Mouse (Mus musculus): ENCODE measurements around the gene Strc. TPM values are rescaled to one million over a fixed set of nuclear protein-coding genes. Genes with fewer than 3 reads are reported as not detected.

Strc gene
- total RNA-seq, 1 experiment from 2014 or later, result not detected

DNA sequence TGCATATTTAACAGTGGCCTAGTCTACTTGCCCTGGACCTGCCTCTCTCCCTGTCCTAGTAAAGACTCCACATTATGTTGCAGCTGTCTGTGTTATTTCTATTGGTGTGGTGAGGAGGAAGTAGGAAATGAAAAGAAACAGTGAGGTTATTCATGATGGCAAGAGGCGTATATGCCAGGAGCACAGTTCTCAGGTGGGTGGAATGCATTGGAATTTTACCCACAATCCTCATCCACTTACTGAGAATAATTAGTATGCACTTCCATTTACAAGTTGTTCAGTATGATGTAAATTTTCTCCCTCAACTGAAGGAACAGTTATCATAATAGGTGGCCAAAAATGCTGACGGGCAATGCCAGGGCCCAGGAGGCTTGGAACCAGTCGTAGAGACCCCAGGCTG is 23.3 kb downstream of the Strc start:
- no peak for ATAC-seq (replicated peaks in 1 of 2; ENCODE audit: insufficient read depth in 1 of 2, low FRiP score in 2 of 2, low TSS enrichment in 1 of 2, low read depth in 1 of 2, poor library complexity in 2 of 2, severe bottlenecking in 2 of 2)

DNA sequence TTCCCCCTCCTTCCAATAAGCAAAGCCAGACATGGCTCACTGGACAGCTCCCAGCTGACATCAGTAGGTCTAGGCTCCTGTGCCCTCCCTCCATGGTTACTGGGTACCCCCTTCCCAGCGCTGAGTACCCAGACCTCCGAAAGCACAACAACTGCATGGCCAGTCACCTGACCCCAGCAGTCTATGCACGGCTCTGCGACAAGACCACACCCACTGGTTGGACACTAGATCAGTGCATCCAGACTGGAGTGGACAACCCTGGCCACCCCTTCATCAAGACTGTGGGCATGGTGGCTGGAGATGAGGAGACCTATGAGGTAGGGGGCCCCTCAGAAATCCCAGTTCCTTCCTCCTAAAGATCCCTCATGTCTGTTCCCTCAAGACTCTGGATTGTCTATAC is 27.5 kb downstream of the Strc start:
- ATAC-seq (replicated peaks in 1 of 2; ENCODE audit: insufficient read depth in 1 of 2, low FRiP score in 2 of 2, low TSS enrichment in 1 of 2, low read depth in 1 of 2, poor library complexity in 2 of 2, severe bottlenecking in 2 of 2), result no peak

DNA sequence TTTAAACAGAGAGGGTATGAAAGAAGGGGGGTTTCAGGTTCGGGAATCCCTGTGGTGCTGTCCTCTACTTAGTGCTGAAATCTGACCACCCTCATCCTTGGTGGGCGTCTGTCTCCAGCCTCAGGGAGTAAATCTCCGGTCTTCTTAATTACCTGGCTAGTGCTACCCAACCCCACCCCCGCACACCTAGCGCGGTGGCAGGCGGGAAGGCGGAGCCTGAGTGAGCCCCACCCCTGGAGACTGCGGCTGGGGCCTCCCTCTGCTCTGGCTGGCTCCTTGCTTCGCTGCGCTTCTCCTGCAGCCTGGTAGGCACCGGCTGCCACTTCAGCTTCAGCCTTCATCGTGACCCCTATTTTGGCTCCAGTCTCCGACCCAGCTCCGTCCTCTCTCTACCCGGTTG is 28.6 kb downstream of the Strc start:
- ATAC-seq (replicated peaks in 1 of 2; ENCODE audit: insufficient read depth in 1 of 2, low FRiP score in 2 of 2, low TSS enrichment in 1 of 2, low read depth in 1 of 2, poor library complexity in 2 of 2, severe bottlenecking in 2 of 2), result no peak

DNA sequence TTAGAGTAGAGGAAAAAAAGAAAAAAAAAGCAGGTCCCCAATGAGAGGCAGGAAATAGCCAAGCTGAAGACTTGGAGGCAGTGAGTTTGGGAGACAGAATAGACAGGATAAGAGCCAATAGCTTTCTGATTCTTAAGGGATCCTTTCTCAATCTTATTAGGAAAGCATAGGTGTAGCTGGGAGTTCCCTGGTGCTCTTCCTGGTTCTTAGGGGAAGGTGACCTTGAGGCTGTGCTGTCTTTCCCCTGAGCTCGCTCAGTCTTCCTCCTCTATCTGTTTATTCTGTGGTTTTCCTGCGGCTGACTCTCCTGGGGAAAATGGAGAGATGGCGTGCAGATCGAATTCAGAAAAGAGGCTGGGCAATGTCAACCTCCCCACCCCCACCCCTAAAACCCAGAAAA is 29.0 kb downstream of the Strc start:
- ATAC-seq (replicated peaks in 1 of 2; ENCODE audit: insufficient read depth in 1 of 2, low FRiP score in 2 of 2, low TSS enrichment in 1 of 2, low read depth in 1 of 2, poor library complexity in 2 of 2, severe bottlenecking in 2 of 2), result no peak

DNA sequence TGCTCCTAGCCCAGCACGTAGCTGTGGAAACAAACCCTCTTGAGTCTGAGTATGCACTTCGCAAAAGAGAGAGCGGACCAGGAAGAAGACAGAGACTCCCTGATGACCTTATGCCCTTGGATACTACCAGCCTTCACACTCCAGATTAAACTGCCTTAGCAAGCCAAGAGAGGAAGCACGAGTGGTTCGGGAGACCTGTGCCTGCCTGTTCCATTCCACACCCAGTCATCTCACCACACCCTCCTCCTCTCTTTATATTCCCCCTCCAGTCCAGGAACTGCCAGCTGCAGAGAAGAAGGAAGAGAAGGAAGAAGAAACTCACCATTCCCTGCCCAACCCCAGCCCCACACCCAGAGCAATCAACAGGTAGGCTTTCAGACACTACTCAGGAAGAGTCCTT is 29.5 kb downstream of the Strc start, which contains the start of gene Ckmt1:
Gene Ckmt1 (plus strand): TSS at position 221 of the 400 bp plus-strand sequence.
- no peak for ATAC-seq (replicated peaks in 1 of 2; ENCODE audit: insufficient read depth in 1 of 2, low FRiP score in 2 of 2, low TSS enrichment in 1 of 2, low read depth in 1 of 2, poor library complexity in 2 of 2, severe bottlenecking in 2 of 2)

DNA sequence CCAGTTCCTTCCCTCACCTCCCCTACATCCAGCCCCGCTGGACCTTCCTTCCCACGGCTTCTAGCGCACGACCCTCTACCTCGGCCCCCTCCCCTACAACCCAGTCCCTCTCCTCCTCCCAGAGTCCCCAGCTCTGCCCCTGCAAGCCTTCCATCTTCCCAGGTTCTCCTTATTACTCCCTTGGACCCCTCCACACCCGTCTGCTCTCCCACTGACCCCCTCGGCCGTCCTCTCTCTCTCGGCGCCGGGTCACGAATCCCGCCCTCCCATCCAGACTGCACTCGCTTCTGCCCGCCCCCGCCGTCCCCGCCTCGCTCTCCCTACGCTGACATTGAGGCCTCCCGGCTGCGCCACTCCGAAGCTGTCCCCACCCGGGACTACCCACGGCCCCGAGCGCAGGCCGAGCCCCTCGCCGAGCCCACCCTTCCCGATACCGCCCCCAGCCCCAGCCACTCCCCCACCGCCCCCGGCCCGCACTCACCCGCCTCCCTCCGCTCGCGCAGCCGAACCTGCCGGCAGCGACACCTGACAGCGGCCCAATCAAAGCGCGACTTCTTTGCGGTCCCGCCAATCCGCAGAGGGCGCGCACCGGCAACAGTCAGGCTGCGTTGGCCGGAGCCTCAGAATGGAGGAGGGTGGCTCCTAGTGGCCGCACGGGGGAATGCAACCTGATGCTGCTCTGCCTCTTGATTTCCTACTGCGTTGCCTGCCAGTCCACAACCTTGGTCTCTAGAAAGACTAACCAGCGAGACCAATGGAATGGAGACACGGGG is 32.0 kb downstream of the Strc start, which contains the start of gene Ppip5k1:
Gene Ppip5k1 (minus strand): TSS at position 577 of the 773 bp plus-strand sequence.
- peak; percentile 97 to 99 for ATAC-seq (replicated peaks in 1 of 2; ENCODE audit: insufficient read depth in 1 of 2, low FRiP score in 2 of 2, low TSS enrichment in 1 of 2, low read depth in 1 of 2, poor library complexity in 2 of 2, severe bottlenecking in 2 of 2)

DNA sequence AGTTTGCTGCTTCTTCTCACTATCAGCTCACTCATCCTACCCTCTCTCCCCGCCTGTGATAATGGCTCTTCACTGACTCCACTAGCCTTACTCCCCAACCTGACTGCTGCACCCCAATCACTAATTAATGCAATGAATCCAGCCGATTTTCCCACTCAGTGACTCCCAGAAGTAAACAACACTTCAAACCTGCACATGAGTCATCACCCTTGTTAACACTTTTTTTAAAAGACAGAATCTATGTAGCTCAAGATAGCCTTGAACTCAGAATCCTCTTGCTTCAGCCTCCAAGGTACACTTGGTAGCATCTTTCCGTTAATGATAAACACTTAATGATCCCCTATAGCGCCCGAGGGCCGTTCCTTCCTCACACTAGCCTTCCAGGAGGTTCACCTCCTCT is 32.6 kb downstream of the Strc start:
- no peak for ATAC-seq (replicated peaks in 1 of 2; ENCODE audit: insufficient read depth in 1 of 2, low FRiP score in 2 of 2, low TSS enrichment in 1 of 2, low read depth in 1 of 2, poor library complexity in 2 of 2, severe bottlenecking in 2 of 2)

DNA sequence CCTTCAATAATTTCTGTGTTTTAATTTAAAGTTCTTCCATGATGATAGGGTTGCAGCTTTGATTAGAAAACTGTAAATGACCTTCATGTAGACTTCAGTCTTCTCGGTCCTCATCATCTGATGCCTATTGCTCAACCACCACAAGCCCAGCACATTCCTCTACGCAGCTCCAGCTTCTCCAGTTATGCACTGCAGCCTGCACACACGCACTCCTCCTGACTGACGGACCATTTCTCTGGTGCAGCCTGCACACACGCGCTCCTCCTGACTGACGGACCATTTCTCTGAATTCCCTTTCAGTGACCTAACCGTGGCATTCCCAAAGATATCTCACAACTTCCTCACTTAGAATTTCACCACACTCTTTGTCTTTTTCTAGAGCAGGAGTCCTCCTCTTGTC is 33.8 kb downstream of the Strc start:
- ATAC-seq (replicated peaks in 1 of 2; ENCODE audit: insufficient read depth in 1 of 2, low FRiP score in 2 of 2, low TSS enrichment in 1 of 2, low read depth in 1 of 2, poor library complexity in 2 of 2, severe bottlenecking in 2 of 2), result no peak

DNA sequence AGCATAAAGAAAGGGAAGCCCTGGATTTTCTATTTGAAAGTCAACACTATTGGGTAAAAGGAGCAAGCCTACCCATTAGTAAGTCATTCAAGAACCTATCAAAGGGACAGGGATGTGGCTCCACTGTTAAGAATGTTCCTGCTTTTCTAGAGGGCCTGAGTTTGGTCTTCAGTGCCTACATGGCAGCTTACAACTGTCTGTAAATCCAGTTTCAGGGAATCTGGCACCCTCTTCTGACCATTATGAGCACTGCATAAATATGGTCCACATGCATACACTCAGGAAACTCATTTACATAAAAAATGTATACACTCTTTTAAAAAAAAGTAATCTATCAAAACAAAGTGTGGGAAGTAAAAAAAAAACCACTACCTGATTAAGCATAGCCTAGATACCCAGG is 47.9 kb downstream of the Strc start:
- ATAC-seq (replicated peaks in 1 of 2; ENCODE audit: insufficient read depth in 1 of 2, low FRiP score in 2 of 2, low TSS enrichment in 1 of 2, low read depth in 1 of 2, poor library complexity in 2 of 2, severe bottlenecking in 2 of 2), result no peak

DNA sequence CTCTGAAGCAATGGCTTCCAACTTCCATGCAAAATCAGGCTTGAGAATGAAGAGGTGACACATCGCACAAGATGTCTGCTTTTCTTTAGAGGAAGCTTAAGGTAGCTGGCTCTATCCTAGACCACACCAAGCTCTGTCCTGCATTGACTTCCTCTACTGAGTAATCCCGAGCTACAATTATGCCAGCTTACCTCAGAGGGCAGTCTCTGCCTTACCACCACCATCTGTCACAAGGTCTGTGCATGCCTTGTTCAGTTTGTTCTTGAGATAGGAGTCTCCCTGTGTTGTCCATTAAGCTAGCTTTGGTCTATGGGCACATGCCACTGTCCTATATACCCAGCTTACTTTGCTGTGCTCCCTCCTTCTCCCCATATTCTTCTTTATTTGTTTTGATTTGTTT is 57.5 kb downstream of the Strc start:
- no peak for ATAC-seq (replicated peaks in 1 of 2; ENCODE audit: insufficient read depth in 1 of 2, low FRiP score in 2 of 2, low TSS enrichment in 1 of 2, low read depth in 1 of 2, poor library complexity in 2 of 2, severe bottlenecking in 2 of 2)

DNA sequence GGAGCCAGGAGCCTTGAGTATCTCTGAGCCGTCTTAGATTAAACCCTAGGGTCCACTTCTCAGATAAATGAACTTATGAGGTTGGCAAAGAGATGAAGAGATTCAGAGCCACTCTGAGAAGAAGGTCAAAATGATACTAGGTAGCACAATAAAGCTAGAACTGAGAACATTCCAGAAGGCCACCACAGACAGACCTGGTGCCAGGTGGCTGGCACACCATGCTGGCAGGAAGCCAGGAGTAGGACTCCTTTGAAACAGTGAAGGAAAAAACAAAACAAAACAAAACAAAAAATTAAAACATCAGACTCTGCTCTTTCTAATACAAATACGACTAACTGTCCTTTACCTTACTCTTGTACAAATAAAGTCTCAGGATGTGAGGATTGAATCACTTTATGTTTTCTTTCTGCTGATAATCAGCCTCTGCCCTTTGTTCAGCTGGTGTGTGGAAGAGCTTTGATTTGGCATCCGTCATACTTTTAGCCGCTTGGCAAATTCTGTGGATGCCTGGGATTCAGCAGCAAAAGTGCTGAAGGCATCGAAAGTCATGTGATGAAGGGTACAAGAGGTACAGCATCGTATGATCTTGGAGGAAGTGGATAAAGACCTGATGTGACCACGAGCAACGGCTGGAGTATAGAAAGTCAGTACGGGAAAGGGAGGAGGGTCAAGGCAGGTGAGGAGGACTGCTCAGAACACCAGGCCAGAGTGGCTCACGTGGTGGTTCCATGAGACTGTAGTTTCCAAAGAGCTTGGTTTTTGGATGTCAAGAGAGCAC is 63.1 kb downstream of the Strc start:
- no peak for ATAC-seq (replicated peaks in 1 of 2; ENCODE audit: insufficient read depth in 1 of 2, low FRiP score in 2 of 2, low TSS enrichment in 1 of 2, low read depth in 1 of 2, poor library complexity in 2 of 2, severe bottlenecking in 2 of 2)

DNA sequence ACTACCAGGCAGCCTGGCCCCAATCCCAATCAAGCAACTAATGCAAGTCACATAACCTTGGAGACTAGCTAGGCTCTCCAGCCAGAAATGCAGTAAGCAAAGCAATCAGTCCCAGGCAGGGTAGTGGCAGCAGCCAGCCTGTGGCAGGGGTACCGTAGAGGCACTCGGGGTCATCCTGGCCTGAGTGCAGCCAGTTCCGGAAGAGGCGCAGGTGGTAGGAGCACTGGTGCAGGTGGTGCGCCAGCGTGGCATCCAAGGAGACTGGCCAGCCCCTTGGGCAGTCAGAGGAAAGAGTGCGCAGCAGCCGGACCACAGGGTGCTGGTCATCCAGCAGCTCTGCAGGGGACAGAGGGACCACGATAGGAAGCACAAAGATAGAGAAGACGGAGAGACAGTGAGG is 63.9 kb downstream of the Strc start:
- no peak for ATAC-seq (replicated peaks in 1 of 2; ENCODE audit: insufficient read depth in 1 of 2, low FRiP score in 2 of 2, low TSS enrichment in 1 of 2, low read depth in 1 of 2, poor library complexity in 2 of 2, severe bottlenecking in 2 of 2)

DNA sequence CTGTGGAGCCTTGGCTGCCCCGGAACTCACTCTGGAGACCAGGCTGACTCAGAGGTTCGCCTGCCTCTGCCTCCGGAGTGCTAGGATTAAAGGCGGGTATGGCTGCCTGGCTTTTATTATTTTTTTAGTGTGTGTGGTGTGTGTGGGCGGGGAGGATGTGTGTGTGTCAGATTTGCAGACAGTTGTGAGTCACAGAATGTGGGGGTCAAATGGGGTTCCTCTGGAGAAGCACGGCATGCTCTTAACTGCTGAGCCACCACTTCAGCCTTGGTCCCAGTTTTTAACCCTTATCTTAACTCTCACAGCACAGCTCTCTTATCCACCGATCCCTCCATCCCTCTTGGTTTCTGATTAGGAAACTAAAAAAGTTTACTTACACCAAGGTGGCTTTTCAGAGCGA is 70.7 kb downstream of the Strc start:
- ATAC-seq (replicated peaks in 1 of 2; ENCODE audit: insufficient read depth in 1 of 2, low FRiP score in 2 of 2, low TSS enrichment in 1 of 2, low read depth in 1 of 2, poor library complexity in 2 of 2, severe bottlenecking in 2 of 2), result no peak

Other genes with a start within 250 kb of the Strc start
- 11.0 and 25.7 TPM in 2 replicates for gene Adal, start 246.7 kb downstream of the Strc start, total RNA-seq (2017)
- gene Lcmt2, start 246.5 kb downstream of the Strc start, total RNA-seq (2017), result 11.6 and 13.9 TPM in 2 replicates
- 33.9 and 35.0 TPM in 2 replicates for gene Tubgcp4, start 216.5 kb downstream of the Strc start, total RNA-seq (2017)
- gene Zscan29, start 216.0 kb downstream of the Strc start, total RNA-seq (2017), result 19.2 and 27.1 TPM in 2 replicates
- 61.0 and 71.7 TPM in 2 replicates for gene Trp53bp1, start 115.8 kb downstream of the Strc start, total RNA-seq (2017)
- 0.06 TPM in 1 of 2 replicates, not detected in the other for gene Map1a, start 97.6 kb downstream of the Strc start, total RNA-seq (2017)
- 9.3 and 16.5 TPM in 2 replicates for gene Ppip5k1, start 31.8 kb downstream of the Strc start, total RNA-seq (2017)
- not detected in 2 replicates for gene Ckmt1, start 29.5 kb downstream of the Strc start, total RNA-seq (2017)
- 212 and 218 TPM in 2 replicates for gene Pdia3, start 26.6 kb upstream of the Strc start, total RNA-seq (2017)
- 0.60 and 6.3 TPM in 2 replicates for gene Catsper2, start 26.6 kb upstream of the Strc start, total RNA-seq (2017)
- gene Ell3, start 57.1 kb upstream of the Strc start, total RNA-seq (2017), result not detected in 2 replicates
- gene Serf2, start 62.0 kb upstream of the Strc start, total RNA-seq (2017), result 210 and 244 TPM in 2 replicates
- 98.2 and 124 TPM in 2 replicates for gene Hypk, start 66.1 kb upstream of the Strc start, total RNA-seq (2017)
- gene Serinc4, start 69.6 kb upstream of the Strc start, total RNA-seq (2017), result 0.88 and 2.0 TPM in 2 replicates
- 52.5 and 56.7 TPM in 2 replicates for gene Mfap1b, start 86.9 kb upstream of the Strc start, total RNA-seq (2017)
- gene Mfap1a, start 119.5 kb upstream of the Strc start, total RNA-seq (2017), result 45.4 and 50.7 TPM in 2 replicates
- 29.1 and 36.3 TPM in 2 replicates for gene Wdr76, start 119.6 kb upstream of the Strc start, total RNA-seq (2017)

Data from hematopoietic stem cell, adult 5-6 weeks (primary cell).